Comparison of ENCODE assay signal across 12 mouse cellular contexts in the genomic region with DNA sequence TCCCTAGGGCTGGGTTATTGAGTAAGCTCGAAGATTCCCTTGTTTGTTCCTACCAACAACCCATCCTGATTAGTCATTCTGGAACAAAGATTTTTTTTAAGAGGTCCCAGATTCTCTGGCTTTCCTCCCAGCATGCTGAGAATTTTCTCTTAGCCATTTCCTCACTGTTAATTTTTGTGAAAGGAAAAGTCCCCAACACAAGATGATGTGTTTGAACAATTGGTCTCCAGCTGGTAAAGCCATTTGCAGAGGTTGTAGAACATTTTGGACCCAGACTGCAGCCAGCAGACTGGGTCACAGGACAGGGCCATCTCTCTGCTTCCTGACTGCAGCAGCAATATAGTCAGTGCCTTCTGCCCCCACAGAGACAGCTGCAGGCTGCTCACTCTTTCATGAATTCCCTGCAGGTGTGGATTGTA. TPM values are rescaled to one million over a fixed set of nuclear protein-coding genes. Genes with fewer than 3 reads are reported as not detected.
DNase-seq lines count a peak whose midpoint lies in the region; ATAC-seq and TF ChIP-seq lines count a peak whose summit lies in the region.
"Had no signal": no experiment of that assay in that cellular context is flagged by ENCODE, and none has a peak within 500 bp of the region (broad histone marks: within the 10 kb centered on the region; RNA-seq: fewer than 3 reads in every experiment).

No protein-coding gene starts in this region.

- H3K27ac ChIP-seq in lung, embryonic 14.5 days (ENCODE audit: low read depth): no peak overlapping the region
- H3K27ac ChIP-seq: forebrain, embryonic 15.5 days; hindbrain, embryonic 12.5 days; kidney, postnatal 0 days had no signal

- H3K36me3 ChIP-seq in lung, embryonic 14.5 days (ENCODE audit: insufficient read depth): no peaks in the 10 kb centered on the region
- H3K36me3 ChIP-seq: forebrain, embryonic 15.5 days; hindbrain, embryonic 12.5 days had no signal

- TF ChIP-seq POLR2A in lung, adult 2 months (IDR thresholded peaks at IDR 0.05; ENCODE audit: borderline replicate concordance, extremely low read depth, low read depth, low read length): no peak

- 64% methylated on average over 1 of the region's 1 CpGs for WGBS in lung, embryonic 14.5 days
- 33% methylated on average over 1 of the region's 1 CpGs for WGBS in lung, adult 2 months

- H3K4me3 ChIP-seq in lung, embryonic 14.5 days (ENCODE audit: low read depth, low read length): no peak overlapping the region
- no peak overlapping the region for H3K4me3 ChIP-seq in lung, adult 2 months (replicated peaks; ENCODE audit: extremely low read depth, low read depth, low read length)
- H3K4me3 ChIP-seq: forebrain, embryonic 15.5 days; hindbrain, embryonic 12.5 days had no signal

- no peaks in the 10 kb centered on the region for H3K4me1 ChIP-seq in lung, embryonic 14.5 days (ENCODE audit: insufficient read depth)
- no peaks in the 10 kb centered on the region; the same call in 1 of the 2 replicates for H3K4me1 ChIP-seq in lung, adult 2 months (ENCODE audit: control insufficient read depth, insufficient read depth, low read length)
- H3K4me1 ChIP-seq: forebrain, embryonic 15.5 days; hindbrain, embryonic 12.5 days had no signal

- no peaks in the 10 kb centered on the region for H3K9me3 ChIP-seq in lung, embryonic 14.5 days (ENCODE audit: low read depth, low read length)
- H3K9me3 ChIP-seq: forebrain, embryonic 15.5 days; hindbrain, embryonic 12.5 days had no signal

- ATAC-seq in lung, embryonic 14.5 days (ENCODE audit: insufficient read depth): no peak
- ATAC-seq in erythroid progenitor cell, adult 5-6 weeks (replicated peaks; ENCODE audit: low FRiP score, poor library complexity, severe bottlenecking): no peak
- ATAC-seq: forebrain, embryonic 15.5 days had no signal

- H3K9ac ChIP-seq in lung, embryonic 14.5 days: no peak overlapping the region
- H3K9ac ChIP-seq: forebrain, embryonic 15.5 days; hindbrain, embryonic 12.5 days had no signal

- H3K4me2 ChIP-seq in lung, embryonic 14.5 days: no peak overlapping the region
- H3K4me2 ChIP-seq: forebrain, embryonic 15.5 days; hindbrain, embryonic 12.5 days had no signal

- TF ChIP-seq CTCF in lung, embryonic 14.5 days (IDR thresholded peaks at IDR 0.05; ENCODE audit: low read depth): no peak
- no peak for TF ChIP-seq CTCF in lung, adult 2 months (IDR thresholded peaks at IDR 0.05; ENCODE audit: insufficient read depth, low read length)

- peak; percentile 54 for DNase-seq in lung, embryonic 14.5 days
- no peak for DNase-seq in lung, adult 2 months
- DNase-seq in heart, adult 9 months (ENCODE audit: low spot score in 2 of 2): peak; percentile 89 to 93
- peak; percentile 70 for DNase-seq in lung, postnatal 36 days
- no peak for DNase-seq in frontal cortex, postnatal 25 days (ENCODE audit: low spot score in 2 of 2)
- no peak for DNase-seq in cerebellum, adult 18-20 months

- no peaks in the 10 kb centered on the region for H3K27me3 ChIP-seq in lung, embryonic 14.5 days (ENCODE audit: insufficient read depth, low read length)
- H3K27me3 ChIP-seq: forebrain, embryonic 15.5 days; hindbrain, embryonic 12.5 days had no signal

RNA-seq across cellular contexts. Expression of a gene that starts 28.3 kb away (rescaled TPM):
- 67.1 and 71.1 TPM in 2 replicates for polyA plus RNA-seq in lung, embryonic 14.5 days (2014; fragmentation: Nextera tagmentation; extraction: Ambion mirVana)
- 53.1 and 72.3 TPM in 2 replicates for polyA plus RNA-seq in lung, adult 2 months (2012; rRNA removed)
- 58.3 and 86.9 TPM in 2 replicates for total RNA-seq in erythroid progenitor cell, adult 5-6 weeks (2015; ENCODE audit: low replicate concordance)
- 36.6 and 37.5 TPM in 2 replicates for total RNA-seq in erythroid progenitor cell, adult 5-6 weeks (2017; ENCODE audit: low replicate concordance)

RNA-seq across cellular contexts. Expression of a gene that starts 58.3 kb away (rescaled TPM):
- not detected in 2 replicates for polyA plus RNA-seq in lung, embryonic 14.5 days (2014; fragmentation: Nextera tagmentation; extraction: Ambion mirVana)
- polyA plus RNA-seq in lung, adult 2 months (2012; rRNA removed): 0.32 and 0.43 TPM in 2 replicates
- total RNA-seq in erythroid progenitor cell, adult 5-6 weeks (2015; ENCODE audit: low replicate concordance): not detected in 2 replicates
- 0.64 TPM in 1 of 2 replicates, not detected in the other for total RNA-seq in erythroid progenitor cell, adult 5-6 weeks (2017; ENCODE audit: low replicate concordance)
- total RNA-seq: left cerebral cortex, postnatal 10 days had no signal
- polyA plus RNA-seq: cortical plate, adult 2 months; forebrain, embryonic 15.5 days; hindbrain, embryonic 12.5 days; kidney, postnatal 0 days had no signal

Comparison
In these comparisons a context has a peak if more than half of its experiments do, and no peak if none do; other contexts are left out.
1. DNase-seq: peak in lung, embryonic 14.5 days (single experiment), heart, adult 9 months (2 of 2) and lung, postnatal 36 days (single experiment); none in lung, adult 2 months (single experiment), frontal cortex, postnatal 25 days (0 of 2) and cerebellum, adult 18-20 months (0 of 2).